Mouse (Mus musculus) myocyte (in vitro differentiated cells): ENCODE data around the gene Crispld2.

Experiments used
- E2F4 ChIP-seq: IDR thresholded peaks from one replicate; pipeline ENCODE4 v1.6.1; 2011; ENCODE audit warnings: mild to moderate bottlenecking, control low read depth, moderate library complexity; ENCODE audit not compliant: insufficient read depth
- MAX ChIP-seq: IDR thresholded peaks from one replicate; pipeline ENCODE4 v1.6.1; 2011; ENCODE audit warnings: low read depth, mild to moderate bottlenecking, control low read depth
- MYOD1 ChIP-seq, 3 experiments: IDR thresholded peaks; one replicate each; pipeline ENCODE4 v1.6.1; 2011; ENCODE audit warnings: control low read depth in 2 of 3, low read depth in 2 of 3, mild to moderate bottlenecking in 2 of 3, moderate library complexity in 1 of 3; ENCODE audit not compliant: insufficient read length in 2 of 3, control insufficient read depth in 1 of 3
- POLR2A ChIP-seq: IDR thresholded peaks from one replicate; pipeline ENCODE4 v1.6.1; 2011; ENCODE audit warnings: low read depth, mild to moderate bottlenecking, control low read depth, moderate library complexity; ENCODE audit not compliant: insufficient read length

GRCm38 (mm10) chr8:119947653-119948052 lies 44.6 kb upstream of the Crispld2 start:
- TF ChIP-seq E2F4 (no peak), MYOD1 (IDR thresholded peaks at IDR 0.05; ENCODE audit: control insufficient read depth in 1 of 3, insufficient read length in 2 of 3, low read depth in 2 of 3) (no peak), POLR2A (no peak), MAX (no peak)
